Mouse (Mus musculus) lung, adult 2 months (tissue): ENCODE data around the gene Olfr1396. TPM values are rescaled to one million over a fixed set of nuclear protein-coding genes. Genes with fewer than 3 reads are reported as not detected.

Experiments
- DNase-seq: peaks from one replicate; pipeline ENCODE4 v3.0.0; 2022
- H3K4me1 ChIP-seq: fragments of 200-500 bp; 2 replicates; pipeline ENCODE4 v1.6.1; 2011; ENCODE audit warnings: low read length; ENCODE audit not compliant: control insufficient read depth, insufficient read depth
- H3K4me3 ChIP-seq: fragments of 200-500 bp; replicated peaks from 2 replicates; pipeline ENCODE3; 2011; ENCODE audit warnings: low read depth, mild to moderate bottlenecking, control low read depth, low read length; ENCODE audit errors: extremely low read depth
- CTCF ChIP-seq: fragments of 200-500 bp; IDR thresholded peaks from 2 replicates; pipeline ENCODE4 v1.5.1; 2011; ENCODE audit warnings: mild to moderate bottlenecking, low read length, control low read depth; ENCODE audit not compliant: insufficient read depth
- POLR2A ChIP-seq: fragments of 200-500 bp; IDR thresholded peaks from 2 replicates; pipeline ENCODE4 v1.6.1; 2011; ENCODE audit warnings: low read depth, mild to moderate bottlenecking, control low read depth, low read length, borderline replicate concordance; ENCODE audit errors: extremely low read depth
- WGBS: fragments of 180-500 bp; shearing (Covaris S2); methylation state at CpG from one replicate; pipeline ENCODE4 v1.1.7; 2018; 5-methylcytosine and 5-hydroxymethylcytosine counted together
- polyA plus RNA-seq: library from polyadenylated mRNA; depleted of rRNA; stranded (reverse); fragments of >200 nt; gene quantifications from 2 replicates; pipeline ENCODE4 v1.2.3, GENCODE M21; 2012; rRNA removed

Olfr1396 gene
- 0.17 and 0.26 TPM in 2 replicates for polyA plus RNA-seq

GRCm38 (mm10) chr11:49114774-49115173 is at the start of gene Olfr1396:
Gene Olfr1396, minus strand, starts transcription at chr11:49114874.
- no peaks in the 10 kb centered on the region for H3K4me1 ChIP-seq
- TF ChIP-seq CTCF (no peak), POLR2A (no peak)
- no peak within 1 kb of the TSS for H3K4me3 ChIP-seq
- DNase-seq, result no peak

- no peak for DNase-seq
- H3K4me1 ChIP-seq, result no peaks in the 10 kb centered on the region
- 68% methylated on average over 2 of the region's 2 CpGs for WGBS
- H3K4me3 ChIP-seq, result no peak overlapping the region
- no peak for TF ChIP-seq CTCF
- TF ChIP-seq POLR2A, result no peak
Measured at GRCm38 (mm10) chr11:49156821-49157814, 42.4 kb upstream of the Olfr1396 start.

DNA sequence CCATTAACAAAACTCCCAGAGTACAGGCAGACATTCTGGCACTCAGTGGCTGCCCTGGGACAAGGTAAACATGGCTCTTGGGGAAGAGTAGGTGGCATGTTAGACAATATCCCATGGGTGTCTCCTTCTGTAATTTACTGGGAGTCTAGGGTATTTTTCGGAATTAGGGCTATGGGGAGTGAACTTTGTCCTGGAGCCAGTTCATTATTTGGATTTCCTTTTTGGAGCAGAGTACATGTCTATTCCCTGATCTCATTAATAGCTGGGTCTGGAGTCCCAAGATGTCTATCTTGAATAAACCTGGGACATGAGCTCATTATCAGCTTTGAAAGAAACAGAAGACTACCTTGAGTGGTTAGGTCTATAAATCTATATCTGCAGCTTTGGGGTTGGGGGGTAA is 39.4 kb upstream of the Olfr1396 start, which contains the start of gene Olfr1394:
Olfr1394 (plus strand) TSS at position 301 of the 400 bp plus-strand sequence.
- WGBS, result 77% methylated on average over 1 of the region's 1 CpGs
- no peak within 1 kb of the TSS for H3K4me3 ChIP-seq
- TF ChIP-seq CTCF (no peak), POLR2A (no peak)
- DNase-seq, result no peak
- no peaks in the 10 kb centered on the region for H3K4me1 ChIP-seq

DNA sequence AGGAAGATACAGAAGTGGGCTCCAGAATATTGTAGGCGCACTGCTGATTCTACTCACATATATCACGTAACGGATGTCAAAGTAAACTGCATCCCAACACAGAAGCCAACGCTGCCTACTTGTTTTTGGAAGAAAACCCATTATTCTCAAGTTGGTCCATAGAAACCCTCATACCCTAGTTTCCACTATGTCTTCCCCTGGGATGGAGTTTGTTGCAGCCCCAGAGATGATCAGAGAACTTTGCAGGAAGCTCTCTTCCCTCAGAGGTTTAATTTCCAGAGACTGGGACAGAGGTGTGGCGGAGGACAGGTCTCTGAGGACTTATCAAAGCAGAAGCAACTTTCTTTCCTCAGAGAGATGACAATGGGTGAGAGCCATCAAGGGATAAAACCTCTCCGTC is 27.3 kb upstream of the Olfr1396 start, which contains the start of gene Olfr1395:
Olfr1395 (plus strand) TSS at position 301 of the 400 bp plus-strand sequence.
- DNase-seq, result no peak
- Histone ChIP-seq H3K4me3 (no peak within 1 kb of the TSS), H3K4me1 (no peaks in the 10 kb centered on the region)
- WGBS, result 88% methylated on average over 6 of the region's 6 CpGs
- TF ChIP-seq POLR2A, result no peak

DNA sequence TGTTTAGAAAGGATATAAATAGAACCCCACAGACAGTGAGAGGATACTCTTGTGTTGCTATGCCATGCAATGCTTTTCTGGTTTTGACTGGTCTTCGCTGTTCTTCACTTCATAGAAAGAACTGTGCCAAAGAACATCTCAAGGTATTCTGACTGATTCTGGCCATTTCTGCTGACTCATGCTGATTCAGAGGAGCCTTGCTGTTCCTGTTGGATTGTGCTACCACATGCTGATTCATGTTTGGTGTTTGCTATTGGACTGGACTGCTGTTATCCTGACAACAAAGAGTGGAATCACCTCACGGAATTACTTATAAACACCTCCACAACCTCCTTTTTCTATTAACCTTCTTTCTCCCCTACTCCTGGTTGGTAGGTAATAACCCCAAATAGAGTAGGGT is 9.5 kb upstream of the Olfr1396 start:
- Histone ChIP-seq H3K4me1 (no peaks in the 10 kb centered on the region), H3K4me3 (no peak overlapping the region)
- TF ChIP-seq CTCF (no peak), POLR2A (no peak)
- no peak for DNase-seq
- whole genome bisulfite sequencing, result 82% methylated on average over 2 of the region's 2 CpGs

- DNase-seq, result no peak
Measured at GRCm38 (mm10) chr11:49119635-49120034, 5.0 kb upstream of the Olfr1396 start.

GRCm38 (mm10) chr11:49114158-49114557 is 516 bp downstream of the Olfr1396 start:
- 33% methylated on average over 2 of the region's 2 CpGs for WGBS
- no peaks in the 10 kb centered on the region for H3K4me1 ChIP-seq
- TF ChIP-seq CTCF (no peak), POLR2A (no peak)
- H3K4me3 ChIP-seq, result no peak overlapping the region
- no peak for DNase-seq

More at GRCm38 (mm10) chr11:49119635-49120034, 5.0 kb upstream of the Olfr1396 start:
- H3K4me3 ChIP-seq, result no peak overlapping the region
- WGBS, result 65% methylated on average over 3 of the region's 3 CpGs
- H3K4me1 ChIP-seq, result no peaks in the 10 kb centered on the region
- TF ChIP-seq CTCF, result no peak
- no peak for TF ChIP-seq POLR2A

DNA sequence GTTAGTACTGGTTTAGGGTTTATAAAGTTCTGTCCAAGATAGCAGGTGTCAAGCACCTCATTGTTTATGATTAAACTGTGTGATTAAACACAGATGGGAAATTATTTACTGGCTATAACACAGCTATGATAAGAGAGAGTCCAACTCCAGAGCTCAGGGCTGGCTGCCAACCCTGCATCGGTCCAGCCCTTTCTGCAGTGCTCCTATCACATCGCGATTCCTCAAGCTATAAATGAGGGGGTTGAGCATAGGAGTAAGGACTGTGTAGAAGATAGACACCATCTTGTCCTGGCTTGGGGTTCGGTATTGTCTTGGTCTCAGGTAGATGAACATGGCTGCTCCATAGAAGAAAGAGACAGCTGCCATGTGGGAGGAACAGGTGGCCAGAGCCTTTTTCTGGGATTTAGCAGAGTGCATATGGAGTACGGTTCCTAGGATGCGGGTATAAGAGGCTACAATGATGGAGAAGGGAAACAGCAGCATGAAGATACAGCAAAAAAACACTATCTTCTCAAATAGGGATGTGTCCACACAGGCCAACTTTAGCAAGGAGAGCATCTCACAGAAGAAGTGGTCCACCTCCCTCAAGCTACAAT is 2.0 kb downstream of the Olfr1396 start:
- 71% methylated on average over 6 of the region's 6 CpGs for WGBS
- no peaks in the 10 kb centered on the region for H3K4me1 ChIP-seq
- H3K4me3 ChIP-seq, result no peak overlapping the region
- DNase-seq, result no peak
- TF ChIP-seq POLR2A (no peak), CTCF (no peak)

DNA sequence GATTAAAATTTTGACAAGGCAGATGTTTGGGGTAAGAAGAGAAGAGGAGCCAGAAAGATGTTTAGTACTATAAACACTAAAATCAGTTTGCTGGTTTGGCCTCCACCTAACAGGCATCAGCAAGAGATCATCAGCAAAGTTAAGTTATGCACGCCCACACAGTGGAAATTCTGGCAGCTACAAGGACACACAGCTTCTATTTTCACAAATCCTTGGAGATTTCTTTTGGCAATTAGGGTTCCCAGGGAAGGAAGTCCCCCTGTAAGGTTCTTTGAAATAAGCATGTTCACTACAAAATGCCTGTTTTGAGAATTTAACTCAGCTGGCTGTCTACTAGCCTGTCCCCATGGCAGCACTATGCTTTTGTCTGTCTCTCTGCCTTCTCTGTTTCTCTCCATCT is 3.7 kb downstream of the Olfr1396 start:
- Histone ChIP-seq H3K4me3 (no peak overlapping the region), H3K4me1 (no peaks in the 10 kb centered on the region)
- WGBS, result 71% methylated on average over 1 of the region's 1 CpGs
- no peak for DNase-seq
- TF ChIP-seq POLR2A, result no peak
- TF ChIP-seq CTCF, result no peak
